Mouse (Mus musculus): ENCODE results near the gene Uap1.

DNA sequence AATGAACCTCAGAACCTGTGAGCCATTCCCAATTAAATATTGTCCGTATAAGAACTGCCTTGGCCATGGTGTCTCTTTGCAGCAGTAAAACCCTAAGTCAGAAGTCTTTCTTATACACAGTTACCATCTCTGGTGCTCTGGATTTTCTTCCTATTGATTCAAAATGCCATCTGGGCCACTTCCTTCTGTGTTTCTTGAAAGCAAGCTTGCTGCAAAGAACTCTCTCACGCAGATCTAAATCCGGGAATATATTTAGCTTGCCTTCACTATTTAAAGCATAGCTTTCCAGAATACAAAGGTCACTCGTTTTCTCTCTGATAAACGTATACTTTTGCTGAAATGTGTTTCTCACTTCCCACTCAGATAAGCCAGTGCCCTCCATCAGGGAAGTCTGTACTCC, 11.8 kb upstream of the Uap1 start:
- TF ChIP-seq CTCF (IDR thresholded peaks at IDR 0.05; ENCODE audit: low read depth) (no peak), EP300 (IDR thresholded peaks at IDR 0.05; ENCODE audit: low read depth) (no peak)
